Mouse (Mus musculus): ENCODE measurements at regions not wholly inside any gene's neighbourhood (a gene's known extent, or its start where the extent isn't known, plus 50 kb on each side); places are given as distances from the start of the nearest gene placed in this dataset.

DNA sequence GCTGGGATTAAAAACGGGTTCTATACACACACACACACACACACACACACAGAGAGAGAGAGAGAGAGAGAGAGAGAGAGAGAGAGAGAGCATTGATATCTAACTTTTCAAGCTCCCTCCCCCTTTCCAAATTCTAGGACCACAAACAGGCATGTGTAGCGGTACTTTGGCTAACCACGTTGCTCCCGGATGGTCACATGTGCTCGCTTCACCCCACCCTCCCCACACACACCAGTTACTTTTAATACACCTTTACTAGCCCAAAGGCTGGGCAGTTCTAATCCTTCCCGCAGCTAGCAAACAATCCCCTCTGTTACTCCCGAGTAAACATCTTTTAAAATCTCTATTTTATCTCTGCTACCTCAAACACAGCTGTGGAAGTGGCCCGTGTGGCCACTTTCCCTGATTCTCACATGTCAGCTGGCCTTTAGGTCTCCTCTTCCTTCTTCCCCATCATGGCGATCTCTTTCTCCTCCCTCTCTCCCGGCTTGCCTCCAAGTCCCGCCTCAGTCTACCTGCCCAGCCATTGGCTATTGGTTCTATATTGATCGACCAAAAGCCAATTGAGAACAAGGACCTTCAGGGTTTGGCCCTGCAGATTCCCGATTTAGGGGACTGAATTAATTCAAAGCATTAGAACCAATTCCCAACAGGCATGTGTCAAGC is 62.7 kb upstream of the Jade1 start:
- no peak for TF ChIP-seq ZNF384 (IDR thresholded peaks at IDR 0.05; ENCODE audit: low read depth, low read length)
- TF ChIP-seq TCF12 (IDR thresholded peaks at IDR 0.05; ENCODE audit: low read depth, low read length), result no peak
- no peak; the same call in 1 of the 2 replicates for TF ChIP-seq POLR2A (IDR thresholded peaks at IDR 0.05; ENCODE audit: low read depth, low read length)
- TF ChIP-seq JUND (conservative IDR thresholded peaks at IDR 0.05; ENCODE audit: low read depth, low read length), result no peak
- no peak for TF ChIP-seq CTCF (conservative IDR thresholded peaks at IDR 0.05 in 1 of 2, IDR thresholded peaks at IDR 0.05 in 1 of 2; ENCODE audit: low read depth in 2 of 2, low read length in 2 of 2)
- no peak for TF ChIP-seq E2F4 (IDR thresholded peaks at IDR 0.05; ENCODE audit: insufficient replicate concordance, low read depth, low read length)
- no peak for TF ChIP-seq ZMIZ1 (IDR thresholded peaks at IDR 0.05; ENCODE audit: low read depth, low read length)
- TF ChIP-seq HCFC1 (IDR thresholded peaks at IDR 0.05; ENCODE audit: low read depth, low read length), result no peak

Measured in CH12.LX (cell line).